Mouse (Mus musculus) hematopoietic stem cell, adult 5-6 weeks (primary cell): ENCODE results near the gene Hoxc8. TPM values are rescaled to one million over a fixed set of nuclear protein-coding genes. Genes with fewer than 3 reads are reported as not detected.

ENCODE experiments used
- ATAC-seq, 2 experiments: fragments of 125-278 bp in 1 of 2; replicated peaks in 1 of 2; 2 replicates each; pipeline ENCODE4 v1.8.0; 2016 to 2017; ENCODE audit warnings: inconsistent platforms in 2 of 2, mild to moderate bottlenecking in 2 of 2, moderate number of reproducible peaks in 2 of 2, low read depth in 1 of 2, moderate TSS enrichment in 1 of 2; ENCODE audit not compliant: low FRiP score in 2 of 2, poor library complexity in 2 of 2, severe bottlenecking in 2 of 2, insufficient read depth in 1 of 2, low TSS enrichment in 1 of 2
- total RNA-seq: library from RNA; stranded (forward); fragments of 172-1452, 232-1000 nt; gene quantifications from 2 replicates; pipeline ENCODE4 v1.2.3, GENCODE M21; 2017

The Hoxc8 gene
- total RNA-seq, 1 experiment from 2014 or later: not detected

DNA sequence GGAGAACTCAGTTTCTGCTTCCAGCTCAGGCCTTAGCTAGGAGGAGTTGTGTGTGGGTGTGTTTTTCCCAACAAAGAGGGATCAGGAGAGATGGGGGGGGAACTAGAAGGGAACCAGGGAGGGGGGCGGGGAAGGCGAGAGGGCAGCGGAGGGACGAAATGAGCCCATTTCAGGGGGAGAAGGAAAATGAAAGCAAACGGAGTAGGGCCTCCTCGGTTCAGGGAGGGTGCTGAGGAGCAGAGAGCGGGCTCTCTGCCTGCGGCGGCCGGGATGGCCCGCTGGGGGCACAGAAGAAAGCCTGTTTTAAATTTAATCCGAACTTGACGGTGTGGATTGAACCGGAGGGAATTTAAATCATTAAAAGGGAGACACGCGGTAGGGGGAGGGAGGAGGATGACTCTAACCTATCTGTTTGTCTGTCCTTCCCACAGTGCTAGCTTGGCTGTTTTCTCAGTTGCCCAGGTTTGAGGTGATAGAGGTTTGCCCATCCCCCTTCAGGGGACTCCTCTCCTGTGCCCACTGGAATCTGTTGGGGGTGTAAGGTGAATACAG is 12.9 kb upstream of the Hoxc8 start:
- ATAC-seq: no peak

DNA sequence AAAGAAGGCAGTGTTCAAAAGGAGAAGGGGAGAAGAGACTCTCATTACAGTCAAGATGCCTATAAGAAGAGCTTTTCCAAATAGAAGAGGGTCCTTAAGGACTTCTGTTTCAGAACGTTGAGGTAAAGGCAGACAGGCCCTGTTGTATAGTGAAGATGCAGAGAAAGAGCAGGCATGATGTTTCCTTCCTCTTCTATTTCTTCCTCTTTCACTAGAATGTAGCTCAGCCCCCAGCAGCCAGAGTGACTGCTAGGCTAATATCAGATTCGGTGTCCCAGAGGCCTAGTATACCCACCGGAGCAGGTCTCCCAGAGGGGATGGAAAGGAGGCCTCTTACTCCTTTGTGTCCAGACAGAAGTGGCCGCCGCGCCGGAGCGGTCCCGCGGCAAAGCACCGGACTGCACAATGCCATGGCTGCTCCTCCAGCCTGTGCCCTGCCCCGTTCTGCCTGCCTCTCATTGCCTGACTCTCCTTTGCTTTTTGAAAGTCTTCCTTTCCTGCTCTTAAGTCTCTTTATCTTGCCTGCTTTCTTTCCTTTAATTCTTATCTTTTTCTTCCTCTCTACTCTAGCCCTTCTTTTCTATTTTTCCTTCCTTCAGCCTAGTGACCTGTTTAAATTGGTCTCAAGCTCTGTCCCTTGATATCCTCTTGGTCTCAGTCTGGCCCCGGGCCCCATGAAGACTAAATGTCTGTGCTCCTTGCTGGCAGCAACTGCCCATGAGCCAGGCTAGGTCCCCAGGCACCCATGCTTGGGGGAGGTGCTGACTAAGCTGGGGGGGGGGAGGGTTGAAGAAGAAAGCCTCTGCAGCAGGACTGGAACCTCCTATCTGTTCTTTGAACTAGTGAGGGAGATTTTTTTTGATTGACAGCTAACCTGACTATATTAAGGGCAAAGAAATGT is 11.5 kb upstream of the Hoxc8 start:
- peak in 1 of 2 experiments; percentile 25; a peak in 1 of 4 replicates for ATAC-seq

DNA sequence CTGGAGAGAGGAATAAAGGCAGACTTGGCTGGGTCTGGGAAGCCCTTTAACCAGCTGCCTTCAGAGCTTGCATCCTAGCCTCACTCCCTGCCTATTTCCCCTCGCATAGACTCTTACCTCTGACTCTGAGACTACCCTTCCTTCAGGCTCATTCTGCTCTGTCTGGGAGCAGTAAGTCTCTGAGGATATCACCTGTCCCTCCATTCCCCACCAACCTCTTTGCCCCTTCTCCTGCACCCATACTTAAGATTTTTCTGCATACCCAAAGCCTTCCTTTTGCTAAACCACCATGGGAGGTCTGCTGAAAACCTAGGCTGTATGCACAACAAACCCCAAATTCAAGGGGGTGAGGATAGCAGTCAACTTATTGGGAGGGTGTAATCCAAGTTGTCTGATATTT is 10.5 kb upstream of the Hoxc8 start:
- ATAC-seq: no peak

DNA sequence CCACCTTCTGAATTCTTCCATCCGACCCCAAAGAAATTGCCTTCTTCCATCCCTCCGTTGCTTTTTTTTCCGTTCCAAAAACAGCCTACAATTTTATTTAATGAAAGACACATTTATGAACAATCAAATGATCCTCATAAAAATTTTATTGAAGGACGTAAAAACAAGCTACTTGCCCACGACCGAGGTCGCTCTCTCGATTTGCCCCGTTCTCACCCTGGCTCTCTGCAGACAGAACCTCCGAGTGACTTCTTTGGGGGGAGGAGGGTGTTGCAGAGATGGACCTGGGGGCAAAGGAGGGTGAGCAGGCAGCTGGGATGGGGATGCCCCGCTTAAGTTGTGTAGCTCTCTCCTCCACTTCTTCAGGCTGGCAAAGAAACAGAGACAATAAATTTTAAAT is 10.1 kb upstream of the Hoxc8 start:
- no peak for ATAC-seq

DNA sequence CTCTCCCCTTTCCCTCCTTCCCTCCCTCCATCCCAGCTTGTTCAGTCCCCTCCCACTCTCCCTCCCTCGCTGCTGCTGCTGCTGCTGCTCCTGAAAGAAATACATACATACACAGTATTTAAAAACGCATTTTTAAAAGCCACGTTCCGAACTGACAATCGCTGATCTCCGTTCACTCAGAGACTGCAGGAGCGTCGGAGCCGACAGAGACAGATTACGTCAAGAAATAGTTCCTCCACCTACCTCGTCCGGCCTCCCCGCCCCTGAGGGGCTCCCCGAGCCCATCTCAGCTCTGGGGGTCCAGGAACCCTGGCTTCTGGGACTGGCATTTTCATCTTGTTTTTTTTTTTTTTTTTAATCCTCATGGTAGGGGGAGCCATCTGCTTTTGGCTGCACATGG is 9.5 kb upstream of the Hoxc8 start:
- no peak for ATAC-seq

DNA sequence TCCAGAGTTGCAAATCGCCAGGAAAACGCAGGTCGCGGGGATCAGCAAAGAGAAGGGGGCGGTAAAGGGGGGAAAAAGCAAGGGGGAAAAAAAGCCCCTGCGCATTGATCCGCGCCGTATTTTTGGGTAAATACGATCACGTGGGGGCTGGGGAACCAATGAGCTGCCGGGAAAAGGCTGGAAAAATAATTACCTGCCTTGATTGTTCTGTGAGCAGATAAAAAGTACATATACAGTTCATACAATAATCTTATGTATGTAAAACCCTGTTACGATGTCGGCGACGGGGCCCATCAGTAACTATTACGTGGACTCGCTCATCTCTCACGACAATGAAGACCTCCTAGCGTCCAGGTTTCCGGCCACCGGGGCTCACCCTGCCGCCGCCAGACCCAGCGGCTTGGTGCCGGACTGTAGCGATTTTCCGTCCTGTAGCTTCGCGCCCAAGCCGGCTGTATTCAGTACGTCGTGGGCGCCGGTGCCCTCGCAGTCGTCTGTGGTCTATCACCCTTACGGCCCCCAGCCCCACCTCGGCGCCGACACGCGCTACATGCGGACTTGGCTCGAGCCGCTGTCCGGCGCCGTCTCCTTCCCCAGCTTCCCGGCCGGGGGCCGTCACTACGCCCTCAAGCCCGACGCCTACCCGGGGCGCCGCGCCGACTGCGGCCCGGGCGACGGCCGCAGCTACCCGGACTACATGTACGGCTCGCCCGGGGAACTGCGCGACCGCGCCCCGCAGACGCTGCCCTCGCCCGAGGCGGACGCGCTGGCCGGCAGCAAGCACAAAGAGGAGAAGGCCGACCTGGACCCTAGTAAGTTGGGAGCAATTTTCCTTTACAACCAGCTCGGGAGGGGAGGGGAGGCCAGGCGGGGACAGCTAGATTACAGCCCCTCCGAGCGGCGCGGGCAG is 8.8 kb upstream of the Hoxc8 start:
- no peak for ATAC-seq

DNA sequence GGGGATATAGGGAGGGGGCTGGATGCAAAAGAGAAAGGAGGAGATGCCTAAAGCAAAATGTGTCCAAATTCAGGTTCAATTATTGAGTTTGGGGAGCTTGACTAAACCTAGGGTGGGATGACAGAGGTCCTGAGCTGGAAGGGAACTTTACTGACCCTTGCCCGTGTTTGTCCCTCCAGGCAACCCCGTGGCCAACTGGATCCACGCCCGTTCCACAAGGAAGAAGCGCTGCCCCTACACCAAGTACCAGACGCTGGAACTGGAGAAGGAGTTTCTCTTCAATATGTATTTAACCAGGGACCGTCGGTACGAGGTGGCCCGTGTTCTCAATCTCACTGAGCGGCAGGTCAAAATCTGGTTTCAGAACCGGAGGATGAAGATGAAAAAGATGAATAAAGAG is 6.7 kb upstream of the Hoxc8 start:
- no peak for ATAC-seq

DNA sequence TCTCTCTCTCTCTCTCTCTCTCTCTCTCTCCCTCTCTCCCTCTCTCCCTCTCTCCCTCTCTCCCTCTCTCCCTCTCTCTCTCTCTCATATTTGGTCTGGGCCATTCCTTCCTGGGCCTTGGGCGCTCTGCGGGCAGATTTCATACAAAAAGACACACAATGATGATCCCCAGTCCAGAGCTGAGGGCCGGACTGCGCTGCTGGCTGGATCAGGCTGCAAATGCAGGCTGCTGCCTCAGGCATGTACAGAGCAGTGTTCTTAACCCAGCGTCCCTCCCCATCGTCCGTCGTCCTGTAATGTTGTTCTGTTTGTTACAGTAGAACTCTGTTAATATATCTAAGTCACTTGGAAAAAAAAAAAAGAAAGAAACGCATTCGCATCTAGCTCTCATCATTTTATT is 5.9 kb upstream of the Hoxc8 start:
- ATAC-seq: no peak

DNA sequence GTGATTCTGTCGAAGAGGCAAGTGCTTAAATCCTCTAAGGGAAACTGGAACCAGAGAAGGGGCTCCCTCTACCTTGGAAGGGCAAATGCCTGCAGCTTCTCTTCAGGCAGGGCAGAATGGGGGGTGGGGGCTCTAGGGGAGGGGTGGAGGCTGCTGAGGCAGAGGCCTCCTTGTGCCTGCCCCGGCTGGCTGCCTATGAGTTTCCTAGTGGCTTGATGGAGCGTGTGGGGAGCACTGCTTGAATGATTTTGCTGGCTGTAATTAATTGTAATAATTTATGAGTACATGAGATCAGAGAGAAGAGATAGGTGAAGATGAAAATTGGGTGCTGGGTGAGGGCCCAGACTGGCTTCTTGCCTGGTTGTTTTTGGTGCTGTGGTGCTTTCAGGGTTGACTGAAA is 5.5 kb upstream of the Hoxc8 start:
- ATAC-seq: no peak

DNA sequence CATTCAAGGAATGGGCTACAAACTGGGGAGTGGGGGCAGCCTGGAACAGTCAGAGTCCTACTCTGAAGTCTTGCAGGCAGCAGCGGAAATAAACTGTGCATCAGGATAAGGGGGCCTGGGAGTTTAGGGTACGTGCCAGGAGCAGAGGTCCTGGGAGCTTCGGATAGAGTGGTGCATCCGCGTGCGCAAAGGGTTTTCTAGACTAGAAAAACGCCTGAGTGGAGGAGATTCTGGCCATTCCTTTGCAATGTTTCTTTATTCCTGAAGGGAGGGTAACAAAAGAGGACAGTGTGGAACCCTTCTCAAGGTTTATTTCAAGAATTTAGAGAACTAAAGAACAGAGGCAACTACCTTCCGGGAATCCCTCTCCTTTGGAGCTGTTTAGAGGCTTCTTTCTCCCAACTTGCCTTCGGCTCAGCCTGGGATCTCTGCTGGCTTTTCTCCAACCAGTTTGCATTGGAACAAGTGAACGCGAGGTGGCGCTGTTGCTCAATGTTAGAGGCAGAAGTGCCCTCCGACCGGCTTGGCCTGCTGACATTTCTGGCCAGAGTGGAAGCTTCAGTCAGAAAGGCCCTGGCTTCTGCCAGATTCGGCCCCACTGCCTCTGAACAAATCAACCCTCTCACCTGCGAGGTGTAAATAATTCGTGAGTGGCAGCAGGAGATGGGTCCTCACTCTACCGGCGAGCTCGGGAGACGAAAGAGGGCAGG is 3.1 kb upstream of the Hoxc8 start:
- ATAC-seq: peak; percentile 40 to 65; a peak in 2 of 4 replicates

DNA sequence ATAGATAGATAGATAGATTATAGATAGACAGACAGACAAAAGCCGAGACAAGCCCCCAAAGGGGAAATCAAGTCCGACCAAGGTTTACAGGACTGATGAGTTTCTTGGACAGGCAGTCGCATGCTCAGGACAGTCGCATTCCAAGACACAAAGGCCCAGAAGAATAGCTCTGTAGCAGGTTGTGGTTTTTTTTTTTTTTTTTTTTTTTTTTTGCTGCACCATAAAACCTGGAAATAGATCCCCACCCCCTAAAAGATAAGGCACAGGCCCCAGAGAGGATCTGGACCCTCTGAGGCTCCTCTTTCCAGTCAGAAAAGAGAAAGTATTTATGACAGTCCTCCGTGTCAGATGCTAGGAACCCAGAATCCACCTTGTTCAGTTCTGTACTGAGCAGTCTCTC is 2.3 kb upstream of the Hoxc8 start:
- no peak for ATAC-seq

DNA sequence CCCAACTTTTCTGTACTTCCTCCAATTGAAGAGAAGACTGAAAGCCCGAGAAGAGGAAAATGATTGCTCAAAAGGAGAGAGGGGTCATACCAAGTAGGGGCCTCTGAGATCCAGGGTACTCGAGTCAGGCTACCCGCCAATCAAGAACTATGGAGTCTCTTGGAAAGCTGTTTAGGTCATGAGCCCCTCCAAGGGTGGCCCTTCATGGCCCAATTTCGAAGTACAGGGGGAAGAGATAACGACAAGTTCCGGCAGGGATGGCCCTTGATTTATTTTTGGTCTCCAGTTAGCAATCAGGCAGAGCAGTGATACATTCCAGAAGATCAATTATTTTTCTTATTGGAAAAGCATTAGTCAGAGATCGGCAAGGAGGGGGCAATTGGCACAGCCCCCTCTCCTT is 1.4 kb downstream of the Hoxc8 start:
- ATAC-seq: no peak

DNA sequence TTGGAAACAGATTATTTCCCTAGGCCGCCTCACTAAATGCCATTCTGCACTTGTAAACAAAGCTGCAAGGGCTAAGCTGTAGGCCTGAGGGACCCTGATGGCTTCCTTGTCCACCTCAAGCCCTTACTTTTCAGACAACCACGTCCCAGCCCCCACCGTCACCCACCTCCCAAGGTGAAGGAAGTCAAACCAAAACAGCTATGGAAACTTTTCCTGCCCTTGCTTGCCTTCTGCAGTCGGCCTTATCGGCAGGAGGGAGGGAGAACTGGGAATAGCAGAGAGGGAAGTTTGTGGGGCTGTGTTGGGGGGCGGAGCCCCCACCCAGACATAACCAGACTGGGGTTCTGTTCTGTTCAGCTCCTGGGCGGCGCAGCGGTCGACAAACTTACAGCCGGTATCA is 1.8 kb downstream of the Hoxc8 start:
- no peak for ATAC-seq

DNA sequence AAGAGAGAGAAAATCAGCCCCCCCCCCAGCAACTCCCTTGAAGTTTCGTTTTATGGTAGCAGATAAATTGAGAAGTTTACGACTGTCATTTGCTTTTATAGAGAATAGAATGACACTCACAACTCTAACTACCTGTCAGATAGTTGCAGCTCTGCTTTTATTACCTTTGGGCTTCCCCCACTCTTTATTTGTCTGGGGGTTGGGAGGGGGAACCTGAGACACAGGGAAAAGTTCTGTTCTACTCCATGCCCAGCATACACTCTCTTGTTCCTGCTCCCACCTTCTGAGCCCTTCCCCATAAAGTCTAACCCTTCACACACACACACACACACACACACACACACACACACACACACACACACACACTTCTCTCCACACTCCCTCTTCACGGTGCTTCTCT is 2.5 kb downstream of the Hoxc8 start:
- no peak for ATAC-seq

DNA sequence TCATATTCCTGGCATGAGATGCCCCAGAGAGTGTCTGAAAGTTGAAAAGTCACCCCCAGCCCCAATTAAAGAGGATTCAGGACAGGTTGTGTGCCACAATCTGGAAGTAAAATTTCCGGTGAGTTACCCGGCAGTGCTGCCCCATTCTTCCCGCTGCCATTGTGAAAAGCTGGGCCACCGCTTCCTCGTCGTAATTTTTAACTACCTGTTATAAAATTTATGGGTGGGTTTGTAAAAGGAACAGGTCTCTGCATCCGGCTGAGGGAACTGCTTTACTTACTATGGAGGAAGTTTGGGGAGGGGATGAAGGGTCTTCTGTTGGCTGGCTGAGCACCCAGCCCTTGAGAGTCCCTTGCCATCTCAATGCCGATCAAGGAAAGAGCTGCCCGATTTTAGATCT is 6.1 kb downstream of the Hoxc8 start:
- ATAC-seq: no peak

DNA sequence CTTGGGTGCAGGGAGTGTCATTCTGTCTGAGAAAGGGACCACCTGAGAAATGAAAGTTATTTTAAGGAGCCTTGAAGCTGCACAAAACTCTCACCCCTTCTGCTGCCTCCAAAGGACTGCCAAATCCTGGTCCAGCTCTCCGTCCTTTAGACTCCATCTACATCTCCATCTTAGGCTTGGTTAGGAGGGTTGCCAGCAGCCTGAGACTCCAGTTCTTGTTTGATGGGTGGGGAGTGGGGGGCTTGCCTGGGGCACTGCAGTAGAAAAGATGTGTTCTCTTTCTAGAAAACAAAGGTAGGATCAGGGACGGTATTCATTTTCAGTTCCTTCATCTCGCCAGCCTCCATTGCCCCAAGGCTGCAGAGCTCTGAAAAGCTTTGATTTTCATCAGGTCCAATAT is 7.0 kb downstream of the Hoxc8 start:
- ATAC-seq: no peak

DNA sequence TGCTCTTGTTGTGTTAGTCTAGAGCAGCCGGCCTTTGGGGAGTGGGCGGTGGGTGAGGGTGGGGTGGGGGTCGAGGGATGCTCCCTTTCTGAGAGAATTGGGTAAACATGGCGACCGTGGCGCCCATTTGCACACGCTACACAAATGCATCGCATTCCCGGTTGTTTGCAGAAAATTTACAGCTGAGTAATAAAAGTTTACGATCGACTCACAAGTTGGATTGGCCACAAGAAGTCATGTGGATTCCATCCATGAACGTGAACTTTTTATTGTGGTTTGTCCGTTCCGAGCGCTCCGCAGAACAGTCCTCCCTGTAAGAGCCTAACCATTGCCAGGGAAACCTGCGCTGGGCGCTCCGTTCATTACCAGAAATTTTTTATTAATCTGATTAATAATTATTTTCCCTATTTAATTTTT is 7.5 kb downstream of the Hoxc8 start, which contains the start of gene Hoxc6:
Hoxc6 (plus strand) TSS at position 319 of the 417 bp plus-strand sequence.
- ATAC-seq: no peak
